In the genomic region with DNA sequence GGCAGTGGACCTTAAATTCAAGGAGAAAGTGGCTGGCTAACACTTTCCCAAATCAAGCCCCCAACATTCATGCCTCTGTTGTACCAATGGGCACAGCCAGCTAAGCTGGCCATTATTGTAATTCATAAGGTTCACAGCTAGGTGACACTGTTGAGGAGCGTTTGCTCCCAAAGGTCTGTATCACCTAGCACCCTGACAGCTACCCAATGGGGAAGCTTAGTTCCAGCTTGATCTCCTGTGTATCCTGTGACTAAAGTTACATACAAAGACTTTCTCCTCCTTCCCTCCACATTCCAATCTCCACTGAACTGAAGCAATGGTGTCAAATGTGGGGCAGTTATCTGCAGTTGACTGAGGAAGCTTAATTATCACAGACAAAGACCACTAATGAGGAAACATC, we compare ENCODE assay signal across 11 mouse cellular contexts.
DNase-seq lines count a peak whose midpoint lies in the region; ATAC-seq and TF ChIP-seq lines count a peak whose summit lies in the region.
"Had no signal": no experiment of that assay in that cellular context is flagged by ENCODE, and none has a peak within 500 bp of the region (broad histone marks: within the 10 kb centered on the region; RNA-seq: fewer than 3 reads in every experiment).

No protein-coding gene starts in this region.

- H3K4me3 ChIP-seq in intestine, postnatal 0 days (ENCODE audit: low read depth, low read length), result no peak overlapping the region
- H3K4me3 ChIP-seq in intestine, embryonic 16.5 days (ENCODE audit: low read length), result no peak overlapping the region
- no peak overlapping the region for H3K4me3 ChIP-seq in lung, embryonic 14.5 days (ENCODE audit: low read depth, low read length)
- H3K4me3 ChIP-seq: embryonic facial prominence, embryonic 10.5 days; limb, embryonic 13.5 days had no signal

- H3K27ac ChIP-seq in intestine, postnatal 0 days (ENCODE audit: low read depth, low read length), result no peak overlapping the region
- no peak overlapping the region for H3K27ac ChIP-seq in intestine, embryonic 16.5 days (ENCODE audit: low read length)
- H3K27ac ChIP-seq in lung, embryonic 14.5 days (ENCODE audit: low read depth), result no peak overlapping the region
- H3K27ac ChIP-seq: embryonic facial prominence, embryonic 10.5 days; limb, embryonic 13.5 days had no signal

- ATAC-seq in intestine, postnatal 0 days, result no peak
- ATAC-seq in intestine, embryonic 16.5 days, result no peak
- no peak; the same call in 1 of the 2 replicates for ATAC-seq in lung, embryonic 14.5 days (ENCODE audit: insufficient read depth)
- ATAC-seq in Patski, result peak; percentile 86
- ATAC-seq in cerebellum, adult (ENCODE audit: insufficient number of reproducible peaks, low FRiP score, low TSS enrichment), result no peak

- no peaks in the 10 kb centered on the region for H3K36me3 ChIP-seq in intestine, postnatal 0 days (ENCODE audit: control insufficient read depth, insufficient read depth)
- H3K36me3 ChIP-seq in intestine, embryonic 16.5 days (ENCODE audit: control insufficient read depth, insufficient read depth, low read length), result no peaks in the 10 kb centered on the region
- no peaks in the 10 kb centered on the region for H3K36me3 ChIP-seq in lung, embryonic 14.5 days (ENCODE audit: insufficient read depth)
- H3K36me3 ChIP-seq: embryonic facial prominence, embryonic 10.5 days; limb, embryonic 13.5 days had no signal

- in situ Hi-C loops in Patski (cut with MboI; ENCODE audit: low pct_unique_long_range_greater_than_20kb), result no loop called here

- no peaks in the 10 kb centered on the region for H3K4me1 ChIP-seq in intestine, postnatal 0 days (replicated peaks; ENCODE audit: control insufficient read depth, insufficient read depth, low read length)
- no peaks in the 10 kb centered on the region for H3K4me1 ChIP-seq in intestine, embryonic 16.5 days (ENCODE audit: control insufficient read depth, insufficient read depth, low read length)
- no peaks in the 10 kb centered on the region for H3K4me1 ChIP-seq in lung, embryonic 14.5 days (ENCODE audit: insufficient read depth)
- H3K4me1 ChIP-seq: embryonic facial prominence, embryonic 10.5 days; limb, embryonic 13.5 days had no signal

- WGBS in intestine, postnatal 0 days, result 50% methylated on average over 1 of the region's 1 CpGs
- 39% methylated on average over 1 of the region's 1 CpGs for WGBS in intestine, embryonic 16.5 days
- 37% methylated on average over 1 of the region's 1 CpGs for WGBS in lung, embryonic 14.5 days

- TF ChIP-seq CTCF in intestine, postnatal 0 days (IDR thresholded peaks at IDR 0.05; ENCODE audit: low read depth), result peak; percentile 42
- TF ChIP-seq CTCF in lung, embryonic 14.5 days (IDR thresholded peaks at IDR 0.05; ENCODE audit: low read depth), result peak; percentile 53
- peak; percentile 67 for TF ChIP-seq CTCF in Patski (IDR thresholded peaks at IDR 0.05)

- no peaks in the 10 kb centered on the region for H3K27me3 ChIP-seq in intestine, postnatal 0 days (replicated peaks; ENCODE audit: control insufficient read depth, insufficient read depth, low read length)
- no peaks in the 10 kb centered on the region for H3K27me3 ChIP-seq in intestine, embryonic 16.5 days (replicated peaks; ENCODE audit: control insufficient read depth, insufficient read depth, low read length)
- H3K27me3 ChIP-seq in lung, embryonic 14.5 days (ENCODE audit: insufficient read depth, low read length), result no peaks in the 10 kb centered on the region
- H3K27me3 ChIP-seq in Patski, result no peaks in the 10 kb centered on the region
- H3K27me3 ChIP-seq: limb, embryonic 13.5 days had no signal

- CTCF ChIA-PET in Patski (lab: Charles Lee), result interaction anchor here (0.7 to 3.4 kb wide), 7 partner anchors 16 to 968 kb away, joined by 3 to 19 read pairs (median 3); no protein-coding TSS in a partner anchor

- H3K9ac ChIP-seq in intestine, postnatal 0 days (ENCODE audit: low read depth, low read length), result no peak overlapping the region
- no peak overlapping the region for H3K9ac ChIP-seq in intestine, embryonic 16.5 days (ENCODE audit: low read depth, low read length)
- H3K9ac ChIP-seq in lung, embryonic 14.5 days, result no peak overlapping the region
- H3K9ac ChIP-seq: limb, embryonic 13.5 days had no signal

- peak; percentile 23 for DNase-seq in lung, embryonic 14.5 days
- no peak for DNase-seq in lung, postnatal 36 days
- DNase-seq in Patski (ENCODE audit: low read depth, low spot score), result peak; percentile 28
- peak; percentile 43 for DNase-seq in retina, embryonic 14.5 days (ENCODE audit: low spot score)
- no peak for DNase-seq in T-cell, adult 2 months (ENCODE audit: low spot score)
- DNase-seq: gastrocnemius, postnatal 10 days had no signal

- POLR2A ChIA-PET in Patski (lab: Charles Lee), result no interaction called here

- H3K9me3 ChIP-seq in intestine, postnatal 0 days (ENCODE audit: control insufficient read depth), result no peaks in the 10 kb centered on the region
- H3K9me3 ChIP-seq in intestine, embryonic 16.5 days (ENCODE audit: control insufficient read depth, low read length), result no peaks in the 10 kb centered on the region
- H3K9me3 ChIP-seq in lung, embryonic 14.5 days (ENCODE audit: low read depth, low read length), result no peaks in the 10 kb centered on the region
- H3K9me3 ChIP-seq: embryonic facial prominence, embryonic 10.5 days; limb, embryonic 13.5 days had no signal

- H3K4me2 ChIP-seq in intestine, postnatal 0 days (replicated peaks; ENCODE audit: low read depth), result no peak overlapping the region
- no peak overlapping the region for H3K4me2 ChIP-seq in intestine, embryonic 16.5 days (ENCODE audit: low read depth, low read length)
- H3K4me2 ChIP-seq in lung, embryonic 14.5 days, result no peak overlapping the region
- H3K4me2 ChIP-seq: limb, embryonic 13.5 days had no signal

Comparison
In these comparisons a context has a peak if more than half of its experiments do, and no peak if none do; other contexts are left out.
1. DNase-seq: peak in lung, embryonic 14.5 days (single experiment), Patski (single experiment) and retina, embryonic 14.5 days (single experiment); none in lung, postnatal 36 days (single experiment) and T-cell, adult 2 months (single experiment).
2. Peak in every context shown above with its lines, with median percentiles within 50 percentile points of each other: CTCF ChIP-seq.